Mouse (Mus musculus): ENCODE data around the gene Insig2. TPM values are rescaled to one million over a fixed set of nuclear protein-coding genes. Genes with fewer than 3 reads are reported as not detected.

Insig2 gene
- polyA plus RNA-seq, 1 experiment from 2014 or later, result 17.6 TPM

Other genes with a start within 250 kb of the Insig2 start
- gene Ccdc93, start 98.5 kb upstream of the Insig2 start, polyA plus RNA-seq (2016; fragmentation: Nextera tagmentation; extraction: Ambion mirVana), result 9.9 and 11.0 TPM in 2 replicates
- gene Htr5b, start 195.9 kb upstream of the Insig2 start, polyA plus RNA-seq (2016; fragmentation: Nextera tagmentation; extraction: Ambion mirVana), result 0.08 and 0.14 TPM in 2 replicates
- gene Ddx18, start 235.4 kb upstream of the Insig2 start, polyA plus RNA-seq (2016; fragmentation: Nextera tagmentation; extraction: Ambion mirVana), result 56.9 and 65.0 TPM in 2 replicates

Measured in hindbrain, embryonic 10.5 days (tissue).